Mouse (Mus musculus): ENCODE measurements around the gene Ahcyl1. TPM values are rescaled to one million over a fixed set of nuclear protein-coding genes. Genes with fewer than 3 reads are reported as not detected.
"Not testable (repeated sequence)": the region's sequence is repeated elsewhere in the genome, so short reads cannot be mapped to it uniquely, and the experiment has no call there.

Ahcyl1 gene
- total and polyA plus RNA-seq, 2 experiments from 2014 or later: 32.0 to 43.3 TPM

DNA sequence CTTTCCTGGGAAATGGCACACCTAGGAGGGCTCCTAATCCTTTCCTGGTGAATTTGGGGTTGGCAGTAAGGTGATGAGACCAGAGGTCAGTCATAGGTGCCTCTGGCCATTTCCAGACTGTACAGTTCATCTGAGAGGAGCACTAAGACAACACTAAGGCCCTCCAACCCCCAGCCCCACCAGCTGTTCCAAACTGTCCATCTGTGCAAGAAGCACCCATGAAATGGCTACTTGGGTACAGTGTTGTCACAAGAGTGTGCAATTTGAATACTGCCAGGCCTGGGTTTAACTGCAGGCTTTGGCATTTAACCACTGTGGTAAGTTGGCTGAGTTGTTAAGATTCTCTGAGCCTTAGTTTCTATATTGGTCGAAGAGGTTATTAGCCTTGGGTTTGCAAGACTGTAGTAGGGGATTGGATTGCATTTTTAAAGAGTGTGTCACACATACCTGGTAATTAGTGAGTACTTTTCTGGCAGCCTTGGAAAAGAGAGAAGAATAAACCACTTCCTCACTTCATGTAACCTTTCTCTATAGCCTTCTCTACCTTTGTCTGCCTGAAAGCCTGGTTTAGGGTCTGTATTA is 41.3 kb upstream of the Ahcyl1 start:
- Histone ChIP-seq H3K9me3 (replicated peaks; ENCODE audit: control insufficient read depth, low read length) (no peaks in the 10 kb centered on the region), H3K27ac (ENCODE audit: low read depth) (no peak overlapping the region), H3K36me3 (replicated peaks; ENCODE audit: control insufficient read depth, insufficient read depth, low read length) (peaks cover 11% of the 10 kb centered on the region), H3K4me2 (ENCODE audit: low read depth, low read length) (no peak overlapping the region), H3K27me3 (ENCODE audit: control insufficient read depth, insufficient read depth, low read length) (no peaks in the 10 kb centered on the region), H3K4me3 (ENCODE audit: low read depth, low read length) (no peak overlapping the region), H3K4me1 (ENCODE audit: control insufficient read depth, insufficient read depth) (peaks cover 41% of the 10 kb centered on the region), H3K9ac (replicated peaks; ENCODE audit: low read depth, low read length) (no peak overlapping the region)
- WGBS: 53% methylated on average over 1 of the region's 1 CpGs
- ATAC-seq (ENCODE audit: insufficient read depth, low read depth): no peak
- TF ChIP-seq EP300 (IDR thresholded peaks at IDR 0.05; ENCODE audit: low read depth) (no peak), CTCF (IDR thresholded peaks at IDR 0.05; ENCODE audit: low read depth) (no peak)
- no peak for DNase-seq (ENCODE audit: low spot score)

DNA sequence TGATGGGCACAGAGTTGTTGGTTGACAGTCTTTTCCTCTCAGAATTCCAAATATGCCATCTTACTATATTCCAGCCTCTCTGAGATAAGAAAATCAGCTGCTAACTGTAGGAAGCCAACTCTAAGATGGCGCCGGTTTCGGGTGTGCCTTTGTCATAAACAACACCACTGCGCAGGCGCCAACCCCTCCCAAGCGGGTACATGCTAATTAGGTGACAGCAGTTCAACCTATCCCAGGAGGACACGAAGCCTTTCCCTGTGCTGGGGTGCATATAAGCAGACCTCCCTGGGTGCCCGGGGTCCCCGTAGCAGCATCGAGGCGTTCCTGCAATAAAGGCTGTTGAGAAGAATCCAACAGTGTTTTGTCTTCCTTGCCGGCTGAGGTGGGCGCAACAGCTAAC is 39.3 kb upstream of the Ahcyl1 start:
- WGBS: 94% methylated on average over 13 of the region's 13 CpGs
- not testable (repeated sequence) for H3K4me3 ChIP-seq (ENCODE audit: low read depth, low read length); H3K27ac ChIP-seq (ENCODE audit: low read depth); H3K9me3 ChIP-seq (replicated peaks; ENCODE audit: control insufficient read depth, low read length); H3K4me2 ChIP-seq (ENCODE audit: low read depth, low read length); DNase-seq (ENCODE audit: low spot score); ATAC-seq (ENCODE audit: insufficient read depth, low read depth); H3K36me3 ChIP-seq (replicated peaks; ENCODE audit: control insufficient read depth, insufficient read depth, low read length); H3K9ac ChIP-seq (replicated peaks; ENCODE audit: low read depth, low read length); H3K27me3 ChIP-seq (ENCODE audit: control insufficient read depth, insufficient read depth, low read length)
- H3K4me1 ChIP-seq (ENCODE audit: control insufficient read depth, insufficient read depth): peaks cover 24% of the 10 kb centered on the region

DNA sequence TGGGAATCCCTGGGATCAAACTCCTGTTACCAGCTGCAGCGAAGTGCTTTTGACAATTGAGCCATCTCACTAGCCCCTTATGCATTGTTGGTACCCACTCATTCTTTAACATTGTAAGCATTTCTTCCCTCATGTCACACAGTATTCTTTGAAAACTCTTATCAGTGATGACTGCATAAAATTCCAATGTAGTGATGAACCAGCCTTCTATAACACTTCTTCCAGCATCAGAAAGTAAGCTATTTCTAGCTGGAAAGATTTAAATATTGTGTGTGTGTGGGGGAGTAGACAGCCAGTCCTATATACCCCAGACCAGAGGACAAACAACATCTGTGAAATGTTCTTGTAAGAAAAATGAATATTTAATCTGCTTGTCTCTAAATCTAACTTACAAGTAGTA is 37.0 kb upstream of the Ahcyl1 start:
- H3K27ac ChIP-seq (ENCODE audit: low read depth): no peak overlapping the region
- H3K36me3 ChIP-seq (replicated peaks; ENCODE audit: control insufficient read depth, insufficient read depth, low read length): no peaks in the 10 kb centered on the region
- H3K9ac ChIP-seq (replicated peaks; ENCODE audit: low read depth, low read length): no peak overlapping the region
- no peak; the same call in 1 of the 2 replicates for ATAC-seq (ENCODE audit: insufficient read depth, low read depth)
- H3K9me3 ChIP-seq (replicated peaks; ENCODE audit: control insufficient read depth, low read length): no peaks in the 10 kb centered on the region
- H3K4me3 ChIP-seq (ENCODE audit: low read depth, low read length): no peak overlapping the region
- no peak overlapping the region for H3K4me2 ChIP-seq (ENCODE audit: low read depth, low read length)
- peak; percentile 55 for DNase-seq (ENCODE audit: low spot score)
- no peaks in the 10 kb centered on the region for H3K27me3 ChIP-seq (ENCODE audit: control insufficient read depth, insufficient read depth, low read length)
- 69% methylated on average over 1 of the region's 1 CpGs for WGBS
- TF ChIP-seq CTCF (IDR thresholded peaks at IDR 0.05; ENCODE audit: low read depth) (no peak), EP300 (IDR thresholded peaks at IDR 0.05; ENCODE audit: low read depth) (no peak)
- peaks cover 8% of the 10 kb centered on the region; the same call in 1 of the 2 replicates for H3K4me1 ChIP-seq (ENCODE audit: control insufficient read depth, insufficient read depth)

DNA sequence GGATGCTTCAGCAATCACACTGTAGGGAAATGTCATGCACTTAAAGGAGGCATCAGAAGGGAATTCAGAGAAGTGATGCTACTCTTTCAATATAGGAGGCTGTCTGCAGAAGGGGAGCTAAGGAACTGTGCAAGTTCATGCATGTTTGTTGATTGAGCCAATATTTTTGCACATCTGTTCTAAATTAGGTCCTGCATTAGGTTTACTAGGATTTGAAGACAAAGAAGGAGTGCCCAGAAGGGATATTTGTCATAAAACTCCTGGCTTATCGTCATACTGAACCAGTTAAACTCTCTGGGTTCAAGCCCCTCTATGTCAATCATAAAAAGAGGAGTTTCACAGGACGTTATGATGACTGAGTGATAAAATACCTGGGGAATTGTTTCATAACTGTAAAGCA is 33.9 kb upstream of the Ahcyl1 start:
- Histone ChIP-seq H3K4me2 (ENCODE audit: low read depth, low read length) (no peak overlapping the region), H3K9me3 (replicated peaks; ENCODE audit: control insufficient read depth, low read length) (no peaks in the 10 kb centered on the region), H3K27ac (ENCODE audit: low read depth) (no peak overlapping the region), H3K36me3 (replicated peaks; ENCODE audit: control insufficient read depth, insufficient read depth, low read length) (no peaks in the 10 kb centered on the region), H3K9ac (replicated peaks; ENCODE audit: low read depth, low read length) (no peak overlapping the region), H3K27me3 (ENCODE audit: control insufficient read depth, insufficient read depth, low read length) (no peaks in the 10 kb centered on the region), H3K4me3 (ENCODE audit: low read depth, low read length) (no peak overlapping the region), H3K4me1 (ENCODE audit: control insufficient read depth, insufficient read depth) (peaks cover 8% of the 10 kb centered on the region; the same call in 1 of the 2 replicates)
- DNase-seq (ENCODE audit: low spot score) (no peak), ATAC-seq (ENCODE audit: insufficient read depth, low read depth) (no peak)
- 69% methylated on average over 2 of the region's 2 CpGs for WGBS
- TF ChIP-seq EP300 (IDR thresholded peaks at IDR 0.05; ENCODE audit: low read depth) (no peak), CTCF (IDR thresholded peaks at IDR 0.05; ENCODE audit: low read depth) (no peak)

DNA sequence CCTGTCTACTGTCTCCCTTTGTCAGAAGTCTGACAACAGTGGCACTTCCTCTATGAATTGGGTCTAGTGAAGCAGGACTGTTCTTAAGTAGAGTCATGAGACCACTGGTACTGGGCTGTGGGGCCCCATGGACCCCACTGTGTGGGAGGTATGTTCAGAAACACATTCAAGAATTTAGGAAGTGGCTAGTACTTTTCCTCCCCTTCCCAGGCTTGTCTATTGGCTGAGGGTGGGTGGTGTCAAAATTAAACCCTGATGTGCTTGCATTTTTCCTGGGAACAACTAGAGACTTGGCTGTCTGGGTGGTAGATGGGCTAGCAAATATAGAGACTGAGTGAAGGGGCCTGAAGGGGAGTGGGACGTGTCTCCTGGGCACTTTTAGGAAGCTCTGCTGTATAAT is 32.1 kb upstream of the Ahcyl1 start:
- Histone ChIP-seq H3K27ac (ENCODE audit: low read depth) (no peak overlapping the region), H3K27me3 (ENCODE audit: control insufficient read depth, insufficient read depth, low read length) (no peaks in the 10 kb centered on the region), H3K9ac (replicated peaks; ENCODE audit: low read depth, low read length) (no peak overlapping the region), H3K4me3 (ENCODE audit: low read depth, low read length) (no peak overlapping the region), H3K36me3 (replicated peaks; ENCODE audit: control insufficient read depth, insufficient read depth, low read length) (no peaks in the 10 kb centered on the region), H3K9me3 (replicated peaks; ENCODE audit: control insufficient read depth, low read length) (no peaks in the 10 kb centered on the region), H3K4me1 (ENCODE audit: control insufficient read depth, insufficient read depth) (peaks cover 10% of the 10 kb centered on the region), H3K4me2 (ENCODE audit: low read depth, low read length) (no peak overlapping the region)
- ATAC-seq (ENCODE audit: insufficient read depth, low read depth) (no peak), DNase-seq (ENCODE audit: low spot score) (no peak)
- TF ChIP-seq CTCF (IDR thresholded peaks at IDR 0.05; ENCODE audit: low read depth): no peak
- TF ChIP-seq EP300 (IDR thresholded peaks at IDR 0.05; ENCODE audit: low read depth): no peak
- WGBS: 62% methylated on average over 1 of the region's 1 CpGs

DNA sequence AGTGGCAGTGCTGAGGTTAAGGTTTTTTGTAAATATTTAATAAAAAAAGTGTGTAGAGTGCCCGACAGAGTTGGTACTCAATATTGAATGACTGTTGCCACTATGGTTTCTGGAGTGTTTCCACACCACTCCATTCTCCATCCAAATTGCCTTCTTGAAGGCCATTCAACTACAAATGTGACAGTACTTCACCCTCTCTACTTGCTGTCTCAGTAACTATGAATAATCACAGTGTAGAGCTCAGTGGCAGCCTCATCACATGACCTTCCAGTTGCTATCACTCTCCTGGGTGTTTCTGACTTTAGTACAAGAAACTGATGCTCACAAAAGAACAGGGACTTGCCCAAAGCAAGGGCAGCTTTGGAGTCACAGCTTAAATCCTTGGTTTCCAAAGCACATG is 19.6 kb upstream of the Ahcyl1 start:
- Histone ChIP-seq H3K36me3 (replicated peaks; ENCODE audit: control insufficient read depth, insufficient read depth, low read length) (no peaks in the 10 kb centered on the region), H3K27me3 (ENCODE audit: control insufficient read depth, insufficient read depth, low read length) (no peaks in the 10 kb centered on the region), H3K9ac (replicated peaks; ENCODE audit: low read depth, low read length) (no peak overlapping the region), H3K4me3 (ENCODE audit: low read depth, low read length) (no peak overlapping the region), H3K9me3 (replicated peaks; ENCODE audit: control insufficient read depth, low read length) (no peaks in the 10 kb centered on the region), H3K4me1 (ENCODE audit: control insufficient read depth, insufficient read depth) (peaks cover 22% of the 10 kb centered on the region), H3K4me2 (ENCODE audit: low read depth, low read length) (no peak overlapping the region), H3K27ac (ENCODE audit: low read depth) (no peak overlapping the region)
- DNase-seq (ENCODE audit: low spot score) (no peak), ATAC-seq (ENCODE audit: insufficient read depth, low read depth) (no peak)
- TF ChIP-seq CTCF (IDR thresholded peaks at IDR 0.05; ENCODE audit: low read depth) (no peak), EP300 (IDR thresholded peaks at IDR 0.05; ENCODE audit: low read depth) (no peak)
- 87% methylated on average over 1 of the region's 1 CpGs for WGBS

Data from heart, postnatal 0 days (tissue).